ENCODE assay signal across 16 mouse cellular contexts in genomic region chr1:128687236-128687927, GRCm38 (mm10).
DNase-seq lines count a peak whose midpoint lies in the region; ATAC-seq lines count a peak whose summit lies in the region.
"Had no signal": no experiment of that assay in that cellular context is flagged by ENCODE, and none has a peak within 500 bp of the region (broad histone marks: within the 10 kb centered on the region; RNA-seq: fewer than 3 reads in every experiment).

No protein-coding gene starts in this region.

- DNase-seq in brain, adult 2 months (ENCODE audit: low read depth, low spot score) = peak; percentile 5
- DNase-seq in embryo, embryonic 11 days = peak; percentile 80
- DNase-seq in spleen, postnatal 10 days (ENCODE audit: low spot score in 2 of 2) = no peak
- no peak for DNase-seq in heart, postnatal 25 days (ENCODE audit: low spot score)
- DNase-seq in testis, postnatal 10 days (ENCODE audit: low spot score) = no peak
- no peak for DNase-seq in lung, postnatal 10 days
- DNase-seq: adrenal gland, postnatal 36 days; cerebellum, adult 9-11 months; heart, adult 2 months; heart, postnatal 4 days; kidney, postnatal 14 days; right cerebral cortex, postnatal 25 days had no signal

- no peaks in the 10 kb centered on the region for H3K36me3 ChIP-seq in forebrain, embryonic 16.5 days (ENCODE audit: control insufficient read depth, insufficient read depth)
- H3K36me3 ChIP-seq in midbrain, embryonic 13.5 days = no peaks in the 10 kb centered on the region
- H3K36me3 ChIP-seq: limb, embryonic 12.5 days; stomach, embryonic 15.5 days had no signal

- H3K4me3 ChIP-seq in forebrain, embryonic 16.5 days (replicated peaks; ENCODE audit: low read length) = no peak overlapping the region
- H3K4me3 ChIP-seq in midbrain, embryonic 13.5 days (replicated peaks) = no peak overlapping the region
- H3K4me3 ChIP-seq: heart, adult 2 months; limb, embryonic 12.5 days; stomach, embryonic 15.5 days had no signal

- H3K9me3 ChIP-seq in forebrain, embryonic 16.5 days (ENCODE audit: control insufficient read depth, low read length) = no peaks in the 10 kb centered on the region
- H3K9me3 ChIP-seq in midbrain, embryonic 13.5 days = no peaks in the 10 kb centered on the region
- H3K9me3 ChIP-seq: limb, embryonic 12.5 days; stomach, embryonic 15.5 days had no signal

- 0 out of 2 replicates have a peak, but pooled peaks have one; percentile 46 for ATAC-seq in forebrain, embryonic 16.5 days
- peak; percentile 86 for ATAC-seq in midbrain, embryonic 13.5 days

- H3K27me3 ChIP-seq in forebrain, embryonic 16.5 days (replicated peaks; ENCODE audit: control insufficient read depth, insufficient read depth, low read length) = no peaks in the 10 kb centered on the region
- no peaks in the 10 kb centered on the region for H3K27me3 ChIP-seq in midbrain, embryonic 13.5 days
- H3K27me3 ChIP-seq: stomach, embryonic 15.5 days had no signal

- intact Hi-C loops in heart, postnatal 25 days (cut with DNase I) = no loop called here

- H3K9ac ChIP-seq in forebrain, embryonic 16.5 days (replicated peaks; ENCODE audit: low read depth, low read length) = 0 out of 2 replicates have a peak overlapping the region, but pooled peaks have one; percentile 19
- H3K9ac ChIP-seq in midbrain, embryonic 13.5 days (replicated peaks) = no peak overlapping the region
- H3K9ac ChIP-seq: limb, embryonic 12.5 days; stomach, embryonic 15.5 days had no signal

- H3K27ac ChIP-seq in forebrain, embryonic 16.5 days (ENCODE audit: low read length) = peak overlapping the region; percentile 33; the same call in 1 of the 2 replicates
- H3K27ac ChIP-seq in midbrain, embryonic 13.5 days = peak overlapping the region; percentile 65
- H3K27ac ChIP-seq: heart, adult 2 months; limb, embryonic 12.5 days; stomach, embryonic 15.5 days had no signal

- peaks cover 13% of the 10 kb centered on the region for H3K4me1 ChIP-seq in forebrain, embryonic 16.5 days (replicated peaks; ENCODE audit: control insufficient read depth, insufficient read depth, low read length)
- peaks cover 41% of the 10 kb centered on the region for H3K4me1 ChIP-seq in midbrain, embryonic 13.5 days (replicated peaks)

- 11% methylated on average over 9 of the region's 9 CpGs for WGBS in forebrain, embryonic 16.5 days
- 2% methylated on average over 9 of the region's 9 CpGs for WGBS in midbrain, embryonic 13.5 days

- H3K4me2 ChIP-seq in forebrain, embryonic 16.5 days (ENCODE audit: low read length) = no peak overlapping the region
- 0 out of 2 replicates have a peak overlapping the region, but pooled peaks have one; percentile 7 for H3K4me2 ChIP-seq in midbrain, embryonic 13.5 days (replicated peaks)
- H3K4me2 ChIP-seq: limb, embryonic 12.5 days; stomach, embryonic 15.5 days had no signal

Comparison
In these comparisons a context has a peak if more than half of its experiments do, and no peak if none do; other contexts are left out.
1. DNase-seq: peak in brain, adult 2 months (single experiment) and embryo, embryonic 11 days (single experiment); none in spleen, postnatal 10 days (0 of 2), heart, postnatal 25 days (single experiment), testis, postnatal 10 days (single experiment) and lung, postnatal 10 days (single experiment).